Mouse (Mus musculus) heart, embryonic 14.5 days (tissue): ENCODE measurements around the gene Slc25a40. TPM values are rescaled to one million over a fixed set of nuclear protein-coding genes. Genes with fewer than 3 reads are reported as not detected.

ENCODE experiments used
- ATAC-seq: fragments of 200-750 bp; cut with Nextera tagmentation; 2 replicates; pipeline ENCODE4 v1.8.0; 2017; ENCODE audit warnings: low read depth, moderate TSS enrichment; ENCODE audit not compliant: insufficient number of reproducible peaks, insufficient read depth, low FRiP score
- H3K27ac ChIP-seq, 2 experiments: fragments of 200-500 bp in 1 of 2; fragments of 300-500 bp in 1 of 2; sonication (generic) in 1 of 2; replicated peaks in 1 of 2; 2 replicates each; pipeline ENCODE4 v1.5.1; 2012 to 2014; ENCODE audit warnings: low read depth in 2 of 2, low read length in 2 of 2, control low read depth in 1 of 2, mild to moderate bottlenecking in 1 of 2, mixed read lengths in 1 of 2; ENCODE audit not compliant: control insufficient read depth in 1 of 2, insufficient read depth in 1 of 2
- H3K27me3 ChIP-seq: fragments of 300-500 bp; sonication (generic); 2 replicates; pipeline ENCODE4 v1.6.1; 2014; ENCODE audit warnings: mild to moderate bottlenecking, low read length, control low read depth; ENCODE audit not compliant: control insufficient read depth, insufficient read depth
- H3K36me3 ChIP-seq: fragments of 300-500 bp; sonication (generic); 2 replicates; pipeline ENCODE4 v1.6.1; 2014; ENCODE audit warnings: mild to moderate bottlenecking, control low read depth, low read length, mixed read lengths; ENCODE audit not compliant: control insufficient read depth, insufficient read depth
- H3K4me1 ChIP-seq, 2 experiments: fragments of 200-500 bp in 1 of 2; fragments of 300-500 bp in 1 of 2; sonication (generic) in 1 of 2; 2 replicates each; pipeline ENCODE4 v1.6.1; 2012 to 2014; ENCODE audit warnings: low read length in 2 of 2, control low read depth in 1 of 2, mixed read lengths in 1 of 2; ENCODE audit not compliant: control insufficient read depth in 2 of 2, insufficient read depth in 2 of 2
- H3K4me2 ChIP-seq: fragments of 300-500 bp; sonication (generic); 2 replicates; pipeline ENCODE4 v1.6.1; 2014; ENCODE audit warnings: mild to moderate bottlenecking, low read length
- H3K4me3 ChIP-seq, 2 experiments: fragments of 200-500 bp in 1 of 2; fragments of 300-500 bp in 1 of 2; sonication (generic) in 1 of 2; 2 replicates each; pipeline ENCODE4 v1.5.1; 2012 to 2014; ENCODE audit warnings: low read length in 2 of 2, mild to moderate bottlenecking in 2 of 2, control low read depth in 1 of 2, low read depth in 1 of 2, moderate library complexity in 1 of 2; ENCODE audit not compliant: control insufficient read depth in 1 of 2, insufficient read depth in 1 of 2
- H3K9ac ChIP-seq: fragments of 300-500 bp; sonication (generic); 2 replicates; pipeline ENCODE4 v1.6.1; 2014; ENCODE audit warnings: mild to moderate bottlenecking, low read length
- H3K9me3 ChIP-seq: fragments of 300-500 bp; sonication (generic); 2 replicates; pipeline ENCODE4 v1.6.1; 2016; ENCODE audit warnings: low read length, control low read depth; ENCODE audit not compliant: control insufficient read depth
- WGBS: fragments of 180-500 bp; shearing (Covaris S2); extraction: QIAGEN DNeasy Blood & Tissue Kit; methylation state at CpG from one replicate; pipeline ENCODE4 v1.1.7; 2014; 5-methylcytosine and 5-hydroxymethylcytosine counted together
- polyA plus RNA-seq: library from polyadenylated mRNA; unstranded; fragments of >200 nt; fragmentation: Nextera tagmentation; extraction: Ambion mirVana; gene quantifications from 2 replicates; pipeline ENCODE4 v1.2.1, GENCODE M21; 2014

Slc25a40 gene
- polyA plus RNA-seq, 1 experiment from 2014 or later: 14.5 TPM

DNA sequence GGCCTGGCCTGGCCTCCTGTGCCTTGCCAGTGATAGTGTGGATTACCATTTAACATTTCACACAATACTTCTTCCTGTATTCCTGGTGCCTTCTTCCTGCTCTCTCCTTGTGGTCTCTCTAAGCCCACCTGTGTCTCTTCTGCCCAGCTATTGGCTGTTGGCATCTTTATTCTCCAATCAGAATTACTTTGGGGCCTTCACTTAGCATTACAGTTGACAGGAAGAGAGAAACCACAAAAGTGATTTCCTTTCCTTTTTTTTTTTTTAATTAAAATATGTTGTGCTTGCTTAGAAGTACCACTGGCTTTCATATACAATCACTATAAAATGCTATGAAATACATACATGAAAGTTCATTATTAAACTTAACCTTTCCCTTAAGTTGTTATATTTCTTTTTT is 32.9 kb downstream of the Slc25a40 start:
- no peaks in the 10 kb centered on the region for H3K27me3 ChIP-seq
- no peak for ATAC-seq
- H3K27ac ChIP-seq: no peak overlapping the region

DNA sequence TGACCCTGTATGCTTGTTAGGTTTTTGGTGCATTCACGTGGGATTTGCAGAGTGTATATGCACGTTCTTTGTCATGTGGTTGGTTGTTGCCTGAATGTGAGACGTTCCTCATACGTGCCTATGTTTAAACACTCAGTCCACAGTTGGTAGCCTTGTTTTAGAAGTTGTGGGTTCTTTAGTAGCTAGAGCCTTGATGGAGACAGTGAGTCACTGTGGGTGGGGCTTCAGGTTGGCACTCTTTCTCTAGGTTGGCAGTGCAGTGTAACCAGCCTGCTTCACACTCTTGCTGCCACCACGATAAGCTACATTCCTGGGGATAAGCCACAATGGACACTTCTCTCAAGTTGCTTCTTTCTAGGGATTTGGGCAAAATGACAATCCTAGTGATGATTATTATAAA is 33.9 kb downstream of the Slc25a40 start:
- no peaks in the 10 kb centered on the region for H3K9me3 ChIP-seq
- 79% methylated on average over 5 of the region's 5 CpGs for WGBS
- H3K4me1 ChIP-seq: no peaks in the 10 kb centered on the region
- no peak overlapping the region for H3K27ac ChIP-seq
- H3K4me3 ChIP-seq: no peak overlapping the region
- H3K4me2 ChIP-seq: no peak overlapping the region
- no peak for ATAC-seq
- no peaks in the 10 kb centered on the region for H3K27me3 ChIP-seq
- peaks cover 13% of the 10 kb centered on the region; the same call in 1 of the 2 replicates for H3K36me3 ChIP-seq
- H3K9ac ChIP-seq: no peak overlapping the region

More for the DNA sequence above, 32.9 kb downstream of the Slc25a40 start:
- Histone ChIP-seq H3K36me3 (peaks cover 13% of the 10 kb centered on the region; the same call in 1 of the 2 replicates), H3K4me3 (no peak overlapping the region), H3K4me1 (no peaks in the 10 kb centered on the region), H3K9ac (no peak overlapping the region), H3K4me2 (no peak overlapping the region), H3K9me3 (no peaks in the 10 kb centered on the region)

DNA sequence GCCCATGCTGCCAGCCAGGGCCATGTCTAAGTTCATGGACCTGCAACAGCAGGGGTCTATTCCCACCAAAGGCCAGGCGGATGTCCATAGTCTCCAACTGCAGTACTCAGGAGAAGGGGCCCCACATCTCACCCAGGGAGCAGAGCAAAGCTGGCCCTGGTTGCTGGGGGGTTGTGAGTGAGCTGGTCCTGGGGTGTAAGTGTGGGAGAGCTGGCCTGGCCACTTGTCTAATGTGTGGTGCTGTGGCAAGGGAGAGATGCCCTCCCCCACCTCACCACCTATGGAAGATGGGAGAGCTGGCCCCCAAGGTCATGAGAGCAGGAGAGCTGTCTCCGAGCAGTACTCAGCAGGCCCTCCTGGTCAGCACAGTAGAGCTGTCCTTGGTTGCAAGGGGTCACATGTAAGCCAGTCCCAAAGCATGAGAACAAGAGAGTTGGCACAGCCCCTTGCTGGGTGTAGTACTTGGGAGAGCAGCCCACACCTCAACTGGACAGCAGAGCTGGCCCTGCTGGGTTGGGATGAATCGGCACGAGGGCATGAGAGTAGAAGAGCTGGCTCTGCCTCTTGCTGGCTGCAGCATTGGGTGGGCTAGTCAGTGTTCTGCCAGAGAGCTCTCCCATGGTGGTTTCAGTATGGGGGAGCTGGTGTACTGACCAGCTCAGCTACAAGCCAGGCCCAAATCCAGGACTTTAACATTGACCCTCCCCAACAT is 65.5 kb downstream of the Slc25a40 start:
- ATAC-seq: no peak

GRCm38 (mm10) chr5:8488701-8489297 is 66.1 kb downstream of the Slc25a40 start:
- Histone ChIP-seq H3K9me3 (no peaks in the 10 kb centered on the region), H3K4me2 (no peak overlapping the region), H3K9ac (no peak overlapping the region), H3K4me1 (no peaks in the 10 kb centered on the region), H3K27ac (no peak overlapping the region), H3K36me3 (no peaks in the 10 kb centered on the region), H3K4me3 (no peak overlapping the region), H3K27me3 (no peaks in the 10 kb centered on the region)
- WGBS: 77% methylated on average over 2 of the region's 2 CpGs
- ATAC-seq: no peak

More for the DNA sequence above, 65.5 kb downstream of the Slc25a40 start:
- no peaks in the 10 kb centered on the region for H3K36me3 ChIP-seq
- no peak overlapping the region for H3K4me2 ChIP-seq
- WGBS: 62% methylated on average over 4 of the region's 4 CpGs
- H3K9ac ChIP-seq: no peak overlapping the region
- no peaks in the 10 kb centered on the region for H3K4me1 ChIP-seq
- H3K9me3 ChIP-seq: no peaks in the 10 kb centered on the region
- no peak overlapping the region for H3K4me3 ChIP-seq
- H3K27ac ChIP-seq: no peak overlapping the region
- no peaks in the 10 kb centered on the region for H3K27me3 ChIP-seq

DNA sequence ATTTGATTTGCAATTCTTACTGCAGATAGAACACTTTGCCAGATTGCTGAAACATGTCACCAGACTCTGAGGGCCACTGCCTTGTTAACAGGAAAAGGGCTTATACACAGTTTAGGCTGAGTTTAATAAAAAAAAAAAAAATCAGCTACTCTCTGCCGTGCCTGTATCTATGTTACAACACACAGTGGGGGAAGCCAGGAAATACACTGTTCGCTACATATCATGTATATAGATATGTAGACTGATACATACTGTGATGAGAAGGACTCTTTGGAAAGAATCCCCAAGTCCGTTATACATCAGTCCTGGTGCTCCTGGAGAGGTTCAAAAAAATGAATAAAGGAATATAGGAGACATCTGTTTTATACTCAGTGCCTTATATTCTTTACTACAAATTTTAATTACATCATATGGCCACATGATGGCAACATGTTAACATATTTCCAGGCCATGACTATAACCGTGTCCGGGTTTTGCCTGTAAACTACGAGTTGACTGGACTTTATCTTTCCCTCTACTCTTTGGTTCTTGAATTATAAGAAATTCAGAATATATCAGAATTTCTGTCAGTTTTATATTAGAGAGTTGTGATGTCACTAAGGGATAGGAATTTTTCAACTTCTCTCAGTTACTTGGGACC is 66.9 kb downstream of the Slc25a40 start:
- Histone ChIP-seq H3K9me3 (no peaks in the 10 kb centered on the region), H3K27ac (no peak overlapping the region), H3K4me2 (no peak overlapping the region), H3K4me3 (no peak overlapping the region), H3K36me3 (no peaks in the 10 kb centered on the region), H3K27me3 (no peaks in the 10 kb centered on the region), H3K9ac (no peak overlapping the region), H3K4me1 (no peaks in the 10 kb centered on the region)
- 41% methylated on average over 6 of the region's 6 CpGs for WGBS
- no peak for ATAC-seq

GRCm38 (mm10) chr5:8491778-8492177 is 69.1 kb downstream of the Slc25a40 start:
- Histone ChIP-seq H3K4me1 (no peaks in the 10 kb centered on the region), H3K4me3 (no peak overlapping the region), H3K27ac (no peak overlapping the region), H3K9me3 (no peaks in the 10 kb centered on the region), H3K36me3 (no peaks in the 10 kb centered on the region), H3K27me3 (no peaks in the 10 kb centered on the region), H3K4me2 (no peak overlapping the region), H3K9ac (no peak overlapping the region)
- WGBS: 77% methylated on average over 4 of the region's 4 CpGs
- ATAC-seq: no peak
